Mouse (Mus musculus): Measurements from ENCODE around the gene Zscan26.
A peak's percentile ranks its signal among the peaks of the same experiment; 100 is the strongest.
"Not testable (repeated sequence)": the region's sequence is repeated elsewhere in the genome, so short reads cannot be mapped to it uniquely, and the experiment has no call there.

Gene Zscan26

GRCm38 (mm10) chr13:21453449-21453848 is at the start of gene Zscan26:
Zscan26 (minus strand) TSS chr13:21453730.
- DNase-seq (ENCODE audit: low read depth, low spot score), result peak; percentile 70

- DNase-seq (ENCODE audit: low read depth, low spot score), result no peak
These were observed 48.8 kb upstream of the Zscan26 start for GRCm38 (mm10) chr13:21502296-21502695.

GRCm38 (mm10) chr13:21501182-21501581 is 47.7 kb upstream of the Zscan26 start, which contains the start of gene Gm11273:
Gm11273 (minus strand) TSS chr13:21501418.
- not testable (repeated sequence) for DNase-seq (ENCODE audit: low read depth, low spot score)

- no peak for DNase-seq (ENCODE audit: low read depth, low spot score)
These were observed 41.5 kb upstream of the Zscan26 start, which contains the start of gene AK157302 for GRCm38 (mm10) chr13:21495080-21495479. AK157302 (plus strand) TSS chr13:21495223.

- no peak for DNase-seq (ENCODE audit: low read depth, low spot score)
These were observed 39.3 kb upstream of the Zscan26 start for GRCm38 (mm10) chr13:21492847-21493246.

- DNase-seq (ENCODE audit: low read depth, low spot score), result no peak
These were observed 33.4 kb upstream of the Zscan26 start for GRCm38 (mm10) chr13:21486881-21487280.

- peak; percentile 70 for DNase-seq (ENCODE audit: low read depth, low spot score)
These were observed 25.5 kb upstream of the Zscan26 start, which contains the start of the genes Zkscan4 and Gm10065 for GRCm38 (mm10) chr13:21478759-21479670. Zkscan4 (plus strand) TSS chr13:21478907. Gm10065 (minus strand) TSS chr13:21479441.

GRCm38 (mm10) chr13:21472427-21472826 is 18.9 kb upstream of the Zscan26 start:
- no peak for DNase-seq (ENCODE audit: low read depth, low spot score)

- no peak for DNase-seq (ENCODE audit: low read depth, low spot score)
These were observed 15.6 kb upstream of the Zscan26 start for GRCm38 (mm10) chr13:21469097-21469496.

- peak; percentile 57 for DNase-seq (ENCODE audit: low read depth, low spot score)
These were observed 14.8 kb upstream of the Zscan26 start, which contains the start of gene Nkapl for GRCm38 (mm10) chr13:21468061-21469019. Nkapl (minus strand) TSS chr13:21468509.

- DNase-seq (ENCODE audit: low read depth, low spot score), result no peak
These were observed 13.8 kb upstream of the Zscan26 start for GRCm38 (mm10) chr13:21467336-21467735.

- not testable (repeated sequence) for DNase-seq (ENCODE audit: low read depth, low spot score)
These were observed 9.0 kb upstream of the Zscan26 start for GRCm38 (mm10) chr13:21462516-21462915.

GRCm38 (mm10) chr13:21456347-21456746 is 2.8 kb upstream of the Zscan26 start:
- no peak for DNase-seq (ENCODE audit: low read depth, low spot score)

GRCm38 (mm10) chr13:21454133-21454532 is 603 bp upstream of the Zscan26 start:
- no peak for DNase-seq (ENCODE audit: low read depth, low spot score)

GRCm38 (mm10) chr13:21453042-21453441 is 488 bp downstream of the Zscan26 start:
- DNase-seq (ENCODE audit: low read depth, low spot score), result no peak

GRCm38 (mm10) chr13:21447856-21448614 is 5.5 kb downstream of the Zscan26 start:
- DNase-seq (ENCODE audit: low read depth, low spot score), result no peak

- no peak for DNase-seq (ENCODE audit: low read depth, low spot score)
These were observed 6.7 kb downstream of the Zscan26 start for GRCm38 (mm10) chr13:21446796-21447195.

GRCm38 (mm10) chr13:21441207-21441572 is 12.3 kb downstream of the Zscan26 start:
- DNase-seq (ENCODE audit: low read depth, low spot score), result no peak

GRCm38 (mm10) chr13:21440503-21441206 is 12.9 kb downstream of the Zscan26 start, which contains the start of gene Pgbd1:
Pgbd1 (minus strand) TSS chr13:21441058.
- DNase-seq (ENCODE audit: low read depth, low spot score), result peak; percentile 67

GRCm38 (mm10) chr13:21435476-21435875 is 18.1 kb downstream of the Zscan26 start:
- no peak for DNase-seq (ENCODE audit: low read depth, low spot score)
